Mouse (Mus musculus): Measurements from ENCODE around the gene Ptgfrn. TPM values are rescaled to one million over a fixed set of nuclear protein-coding genes. Genes with fewer than 3 reads are reported as not detected.

Ptgfrn gene
- total RNA-seq, 4 experiments from 2014 or later = 17.2 to 21.1 (median 19.8) TPM

- no peak for DNase-seq (ENCODE audit: low spot score)
Observed at GRCm38 (mm10) chr3:101116431-101117385, 6.6 kb upstream of the Ptgfrn start.

GRCm38 (mm10) chr3:101112518-101112894 lies 2.4 kb upstream of the Ptgfrn start:
- no peak for DNase-seq (ENCODE audit: low spot score)

GRCm38 (mm10) chr3:101111848-101112517 lies 1.9 kb upstream of the Ptgfrn start:
- DNase-seq (ENCODE audit: low spot score) = no peak

GRCm38 (mm10) chr3:101111321-101111720 lies 1.2 kb upstream of the Ptgfrn start:
- DNase-seq (ENCODE audit: low spot score) = no peak

- no peak for DNase-seq (ENCODE audit: low spot score)
Observed at GRCm38 (mm10) chr3:101110838-101111103, 693 bp upstream of the Ptgfrn start.

- no peak for DNase-seq (ENCODE audit: low spot score)
Observed at GRCm38 (mm10) chr3:101109558-101110021, 488 bp downstream of the Ptgfrn start.

- DNase-seq (ENCODE audit: low spot score) = no peak
Observed at GRCm38 (mm10) chr3:101108848-101109247, 1.2 kb downstream of the Ptgfrn start.

GRCm38 (mm10) chr3:101108282-101108681 lies 1.8 kb downstream of the Ptgfrn start:
- DNase-seq (ENCODE audit: low spot score) = no peak

GRCm38 (mm10) chr3:101106326-101106725 lies 3.8 kb downstream of the Ptgfrn start:
- no peak for DNase-seq (ENCODE audit: low spot score)

GRCm38 (mm10) chr3:101105486-101105885 lies 4.6 kb downstream of the Ptgfrn start:
- DNase-seq (ENCODE audit: low spot score) = no peak

GRCm38 (mm10) chr3:101104883-101105282 lies 5.2 kb downstream of the Ptgfrn start:
- no peak for DNase-seq (ENCODE audit: low spot score)

- no peak for DNase-seq (ENCODE audit: low spot score)
Observed at GRCm38 (mm10) chr3:101103770-101104169, 6.3 kb downstream of the Ptgfrn start.

- DNase-seq (ENCODE audit: low spot score) = no peak
Observed at GRCm38 (mm10) chr3:101102106-101102505, 8.0 kb downstream of the Ptgfrn start.

- DNase-seq (ENCODE audit: low spot score) = no peak
Observed at GRCm38 (mm10) chr3:101101184-101101583, 8.9 kb downstream of the Ptgfrn start.

- no peak for DNase-seq (ENCODE audit: low spot score)
Observed at GRCm38 (mm10) chr3:101099701-101100357, 10.2 kb downstream of the Ptgfrn start.

GRCm38 (mm10) chr3:101098073-101098472 lies 12.0 kb downstream of the Ptgfrn start:
- no peak for DNase-seq (ENCODE audit: low spot score)

- DNase-seq (ENCODE audit: low spot score) = no peak
Observed at GRCm38 (mm10) chr3:101097146-101097800, 12.8 kb downstream of the Ptgfrn start.

GRCm38 (mm10) chr3:101095761-101096449 lies 14.2 kb downstream of the Ptgfrn start:
- no peak for DNase-seq (ENCODE audit: low spot score)

- no peak for DNase-seq (ENCODE audit: low spot score)
Observed at GRCm38 (mm10) chr3:101092202-101092601, 17.9 kb downstream of the Ptgfrn start.

- no peak for DNase-seq (ENCODE audit: low spot score)
Observed at GRCm38 (mm10) chr3:101086584-101087445, 23.3 kb downstream of the Ptgfrn start.

Data from heart, adult 8-10 months (tissue).